Mouse (Mus musculus): Measurements from ENCODE around the gene Vmn2r21. TPM values are rescaled to one million over a fixed set of nuclear protein-coding genes. Genes with fewer than 3 reads are reported as not detected.
"Not testable (repeated sequence)": the region's sequence is repeated elsewhere in the genome, so short reads cannot be mapped to it uniquely, and the experiment has no call there.

Gene Vmn2r21
- polyA plus RNA-seq (2014; fragmentation: Nextera tagmentation; extraction: Ambion mirVana): not detected in 2 replicates

DNA sequence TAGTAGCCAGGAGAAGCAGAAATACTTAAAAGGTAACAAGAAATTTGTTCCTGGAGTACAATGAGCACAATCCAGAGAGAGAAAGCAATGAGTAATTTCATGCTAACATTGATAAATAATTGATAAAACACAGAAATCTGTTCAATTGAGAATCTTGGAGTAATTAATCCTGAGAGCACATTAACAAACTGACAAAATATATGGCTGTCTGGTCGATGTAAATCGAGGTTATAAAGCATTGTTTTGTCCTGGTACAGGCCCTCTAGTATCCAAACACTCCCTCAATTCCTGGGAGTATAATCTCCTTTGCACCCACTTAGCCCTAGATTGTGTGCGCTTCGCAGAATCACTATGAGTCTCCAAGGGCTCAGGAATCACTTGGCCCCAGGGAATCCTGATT lies at the start of gene Vmn2r21:
Vmn2r21 (minus strand) TSS at position 101 of the 400 bp plus-strand sequence.
- H3K9me3 ChIP-seq (replicated peaks; ENCODE audit: control insufficient read depth, low read length); H3K9ac ChIP-seq (ENCODE audit: low read length); H3K27me3 ChIP-seq (replicated peaks; ENCODE audit: control insufficient read depth, insufficient read depth, low read length); H3K36me3 ChIP-seq (ENCODE audit: control insufficient read depth, insufficient read depth, low read length); H3K4me2 ChIP-seq (ENCODE audit: low read length); H3K27ac ChIP-seq (ENCODE audit: low read depth, low read length); H3K4me1 ChIP-seq (ENCODE audit: control insufficient read depth, insufficient read depth, low read length); DNase-seq (ENCODE audit: low spot score); ATAC-seq; H3K4me3 ChIP-seq (ENCODE audit: low read depth, low read length): not testable (repeated sequence)
- no CpG with 5 or more reads among the region's 4 CpGs for WGBS

DNA sequence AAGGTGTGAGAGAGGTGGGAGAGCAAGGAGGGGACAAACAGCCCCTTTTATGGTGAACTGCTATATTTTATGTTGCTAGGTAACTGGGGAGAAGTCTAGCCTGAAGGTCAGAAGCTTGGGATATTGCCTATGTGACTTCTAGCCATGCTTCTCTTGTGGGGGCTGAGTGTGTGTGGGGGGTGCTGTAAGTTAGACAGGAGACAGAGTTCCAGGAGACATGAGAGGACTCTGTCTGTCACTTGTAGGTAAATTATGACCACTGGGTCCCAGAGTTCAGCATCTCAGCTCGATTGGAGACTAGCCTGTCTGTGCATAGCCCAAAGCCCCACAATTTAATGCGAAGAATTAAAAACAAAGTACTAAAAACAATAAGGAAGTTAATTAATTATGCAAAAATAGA lies 41.5 kb upstream of the Vmn2r21 start:
- not testable (repeated sequence) for H3K4me1 ChIP-seq (ENCODE audit: control insufficient read depth, insufficient read depth, low read length); H3K9me3 ChIP-seq (replicated peaks; ENCODE audit: control insufficient read depth, low read length); H3K27me3 ChIP-seq (replicated peaks; ENCODE audit: control insufficient read depth, insufficient read depth, low read length); H3K9ac ChIP-seq (ENCODE audit: low read length); H3K4me3 ChIP-seq (ENCODE audit: low read depth, low read length); ATAC-seq; H3K4me2 ChIP-seq (ENCODE audit: low read length); H3K36me3 ChIP-seq (ENCODE audit: control insufficient read depth, insufficient read depth, low read length); H3K27ac ChIP-seq (ENCODE audit: low read depth, low read length); DNase-seq (ENCODE audit: low spot score)
- WGBS: no CpG with 5 or more reads among the region's 2 CpGs

DNA sequence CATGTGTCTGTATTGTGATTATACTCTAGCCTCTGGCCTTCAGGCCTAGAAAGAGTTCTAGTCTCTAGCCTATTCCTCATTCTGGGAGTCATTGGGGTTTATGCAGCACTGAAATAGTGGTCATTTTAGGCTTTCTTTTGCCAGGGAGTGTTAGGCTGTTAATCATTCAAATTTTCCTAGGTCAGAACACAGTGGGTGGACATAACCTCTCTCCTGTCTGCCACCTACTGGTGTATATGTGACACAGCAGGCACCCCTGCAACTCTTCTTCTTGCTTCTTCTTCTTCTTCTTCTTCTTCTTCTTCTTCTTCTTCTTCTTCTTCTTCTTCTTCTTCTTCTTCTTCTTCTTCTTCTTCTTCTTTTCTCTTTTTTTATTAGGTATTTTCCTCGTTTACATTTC lies 6.5 kb upstream of the Vmn2r21 start:
- not testable (repeated sequence) for H3K9ac ChIP-seq (ENCODE audit: low read length); H3K4me3 ChIP-seq (ENCODE audit: low read depth, low read length); H3K27me3 ChIP-seq (replicated peaks; ENCODE audit: control insufficient read depth, insufficient read depth, low read length); ATAC-seq; H3K36me3 ChIP-seq (ENCODE audit: control insufficient read depth, insufficient read depth, low read length); H3K4me1 ChIP-seq (ENCODE audit: control insufficient read depth, insufficient read depth, low read length); H3K9me3 ChIP-seq (replicated peaks; ENCODE audit: control insufficient read depth, low read length); DNase-seq (ENCODE audit: low spot score); H3K27ac ChIP-seq (ENCODE audit: low read depth, low read length); H3K4me2 ChIP-seq (ENCODE audit: low read length)
- WGBS: no CpG with 5 or more reads among the region's 1 CpGs

- not testable (repeated sequence) for H3K9me3 ChIP-seq (replicated peaks; ENCODE audit: control insufficient read depth, low read length); H3K27me3 ChIP-seq (replicated peaks; ENCODE audit: control insufficient read depth, insufficient read depth, low read length); DNase-seq (ENCODE audit: low spot score); H3K27ac ChIP-seq (ENCODE audit: low read depth, low read length); H3K36me3 ChIP-seq (ENCODE audit: control insufficient read depth, insufficient read depth, low read length); H3K4me1 ChIP-seq (ENCODE audit: control insufficient read depth, insufficient read depth, low read length); H3K9ac ChIP-seq (ENCODE audit: low read length); ATAC-seq; H3K4me2 ChIP-seq (ENCODE audit: low read length); H3K4me3 ChIP-seq (ENCODE audit: low read depth, low read length)
- no CpG with 5 or more reads among the region's 8 CpGs for WGBS
These were observed 10.8 kb downstream of the Vmn2r21 start for GRCm38 (mm10) chr6:123522263-123523011.

DNA sequence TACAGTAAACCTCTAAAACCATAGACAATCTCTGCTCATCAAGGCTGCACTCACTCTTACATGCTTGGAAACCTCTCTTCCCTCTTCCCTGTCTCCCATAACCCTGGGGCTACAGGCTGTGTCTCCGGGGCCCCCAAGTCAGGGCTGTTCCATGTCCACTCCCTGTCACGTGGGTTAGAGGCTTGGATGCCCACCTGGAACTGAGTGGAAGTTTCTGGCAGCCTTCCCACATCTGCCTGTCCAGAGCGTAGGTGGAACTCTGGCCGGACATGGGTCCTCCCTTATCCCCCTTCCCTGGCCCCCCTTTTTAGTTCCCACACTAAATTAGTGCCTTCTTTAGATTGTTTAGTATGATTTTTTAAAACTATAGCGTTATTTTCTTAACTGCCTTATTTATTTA lies 60.2 kb downstream of the Vmn2r21 start:
- not testable (repeated sequence) for H3K27ac ChIP-seq (ENCODE audit: low read depth, low read length); H3K9me3 ChIP-seq (replicated peaks; ENCODE audit: control insufficient read depth, low read length); H3K9ac ChIP-seq (ENCODE audit: low read length); H3K36me3 ChIP-seq (ENCODE audit: control insufficient read depth, insufficient read depth, low read length); ATAC-seq; DNase-seq (ENCODE audit: low spot score); H3K27me3 ChIP-seq (replicated peaks; ENCODE audit: control insufficient read depth, insufficient read depth, low read length); H3K4me1 ChIP-seq (ENCODE audit: control insufficient read depth, insufficient read depth, low read length); H3K4me2 ChIP-seq (ENCODE audit: low read length); H3K4me3 ChIP-seq (ENCODE audit: low read depth, low read length)
- no CpG with 5 or more reads among the region's 5 CpGs for WGBS

GRCm38 (mm10) chr6:123472458-123472987 lies 60.7 kb downstream of the Vmn2r21 start:
- no CpG with 5 or more reads among the region's 2 CpGs for WGBS
- not testable (repeated sequence) for H3K9ac ChIP-seq (ENCODE audit: low read length); DNase-seq (ENCODE audit: low spot score); H3K36me3 ChIP-seq (ENCODE audit: control insufficient read depth, insufficient read depth, low read length); H3K4me1 ChIP-seq (ENCODE audit: control insufficient read depth, insufficient read depth, low read length); H3K4me2 ChIP-seq (ENCODE audit: low read length); H3K27me3 ChIP-seq (replicated peaks; ENCODE audit: control insufficient read depth, insufficient read depth, low read length); H3K9me3 ChIP-seq (replicated peaks; ENCODE audit: control insufficient read depth, low read length); ATAC-seq; H3K4me3 ChIP-seq (ENCODE audit: low read depth, low read length); H3K27ac ChIP-seq (ENCODE audit: low read depth, low read length)

- not testable (repeated sequence) for H3K27me3 ChIP-seq (replicated peaks; ENCODE audit: control insufficient read depth, insufficient read depth, low read length); H3K4me1 ChIP-seq (ENCODE audit: control insufficient read depth, insufficient read depth, low read length); H3K4me2 ChIP-seq (ENCODE audit: low read length); H3K4me3 ChIP-seq (ENCODE audit: low read depth, low read length); ATAC-seq; DNase-seq (ENCODE audit: low spot score); H3K9me3 ChIP-seq (replicated peaks; ENCODE audit: control insufficient read depth, low read length); H3K27ac ChIP-seq (ENCODE audit: low read depth, low read length); H3K36me3 ChIP-seq (ENCODE audit: control insufficient read depth, insufficient read depth, low read length); H3K9ac ChIP-seq (ENCODE audit: low read length)
- no CpG with 5 or more reads among the region's 1 CpGs for WGBS
These were observed 64.6 kb downstream of the Vmn2r21 start for GRCm38 (mm10) chr6:123468651-123469050.

Other genes with a start within 250 kb of the Vmn2r21 start
- not detected in 2 replicates for gene Clec4e, start 243.5 kb downstream of the Vmn2r21 start, polyA plus RNA-seq (2014; fragmentation: Nextera tagmentation; extraction: Ambion mirVana)
- gene Vmn2r19, start 225.1 kb downstream of the Vmn2r21 start, polyA plus RNA-seq (2014; fragmentation: Nextera tagmentation; extraction: Ambion mirVana): not detected in 2 replicates
- not detected in 2 replicates for gene Vmn2r20, start 115.3 kb downstream of the Vmn2r21 start, polyA plus RNA-seq (2014; fragmentation: Nextera tagmentation; extraction: Ambion mirVana)
- not detected in 2 replicates for gene Vmn2r22, start 117.3 kb upstream of the Vmn2r21 start, polyA plus RNA-seq (2014; fragmentation: Nextera tagmentation; extraction: Ambion mirVana)
- gene Vmn2r23, start 169.3 kb upstream of the Vmn2r21 start, polyA plus RNA-seq (2014; fragmentation: Nextera tagmentation; extraction: Ambion mirVana): not detected in 2 replicates
- not detected in 2 replicates for gene Vmn2r24, start 245.5 kb upstream of the Vmn2r21 start, polyA plus RNA-seq (2014; fragmentation: Nextera tagmentation; extraction: Ambion mirVana)